Mouse (Mus musculus) large intestine, adult 2 months (tissue): ENCODE results near the gene Snx19. TPM values are rescaled to one million over a fixed set of nuclear protein-coding genes. Genes with fewer than 3 reads are reported as not detected.

ENCODE experiments used
- DNase-seq: peaks from one replicate; pipeline ENCODE4 v3.0.0-alpha.2; 2012; ENCODE audit warnings: low read depth, low spot score
- WGBS: fragments of 180-500 bp; shearing (Covaris S2); methylation state at CpG from one replicate; pipeline ENCODE4 v1.1.7; 2018; 5-methylcytosine and 5-hydroxymethylcytosine counted together
- polyA plus RNA-seq: library from polyadenylated mRNA; depleted of rRNA; stranded (reverse); fragments of >200 nt; gene quantifications from 2 replicates; pipeline ENCODE4 v1.2.3, GENCODE M21; 2012; rRNA removed

Gene Snx19
- 9.8 and 13.7 TPM in 2 replicates for polyA plus RNA-seq

GRCm38 (mm10) chr9:30426882-30427632, at the start of gene Snx19:
Gene Snx19, plus strand, starts transcription at chr9:30427108.
- 2% methylated on average over 53 of the region's 53 CpGs for WGBS
- peak; percentile 42 for DNase-seq

GRCm38 (mm10) chr9:30400771-30401170, 26.1 kb upstream of the Snx19 start:
- DNase-seq: no peak
- WGBS: 93% methylated on average over 1 of the region's 1 CpGs

GRCm38 (mm10) chr9:30422940-30423339, 4.0 kb upstream of the Snx19 start:
- 5% methylated on average over 1 of the region's 1 CpGs for WGBS
- DNase-seq: peak; percentile 22

GRCm38 (mm10) chr9:30425178-30425577, 1.7 kb upstream of the Snx19 start:
- DNase-seq: no peak
- 72% methylated on average over 7 of the region's 7 CpGs for WGBS

- no peak for DNase-seq
- WGBS: 85% methylated on average over 5 of the region's 5 CpGs
Observed at GRCm38 (mm10) chr9:30428231-30428630, 1.3 kb downstream of the Snx19 start.

DNA sequence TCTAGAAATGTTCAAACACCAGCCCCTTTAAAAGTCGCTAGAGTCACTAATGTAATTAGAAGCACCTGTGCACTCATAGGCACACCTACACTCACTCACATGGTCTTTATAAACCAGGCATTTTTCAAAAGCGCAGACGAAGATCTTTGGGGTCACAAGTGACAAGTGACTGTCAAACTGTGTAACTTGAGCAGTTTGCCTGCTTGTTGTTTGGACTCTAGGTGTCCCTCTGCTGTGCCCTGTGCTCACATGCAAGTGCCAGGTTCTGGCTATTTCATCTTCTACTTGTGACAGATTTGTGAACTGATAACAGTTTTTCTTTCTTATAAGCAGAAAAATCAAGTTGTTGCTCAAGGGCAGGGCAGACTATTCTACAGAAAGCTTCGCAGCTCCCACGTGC, 3.5 kb downstream of the Snx19 start:
- no peak for DNase-seq
- 75% methylated on average over 5 of the region's 5 CpGs for WGBS

GRCm38 (mm10) chr9:30431909-30432308, 5.0 kb downstream of the Snx19 start:
- WGBS: 90% methylated on average over 11 of the region's 11 CpGs
- DNase-seq: no peak

GRCm38 (mm10) chr9:30433914-30434313, 7.0 kb downstream of the Snx19 start:
- 93% methylated on average over 4 of the region's 4 CpGs for WGBS
- no peak for DNase-seq

GRCm38 (mm10) chr9:30435902-30436585, 9.1 kb downstream of the Snx19 start:
- 87% methylated on average over 8 of the region's 8 CpGs for WGBS
- no peak for DNase-seq

- 62% methylated on average over 3 of the region's 3 CpGs for WGBS
- DNase-seq: no peak
Observed at GRCm38 (mm10) chr9:30438505-30438904, 11.6 kb downstream of the Snx19 start.

- WGBS: 74% methylated on average over 2 of the region's 2 CpGs
- DNase-seq: no peak
Observed at GRCm38 (mm10) chr9:30441761-30442160, 14.9 kb downstream of the Snx19 start.

- 59% methylated on average over 14 of the region's 14 CpGs for WGBS
- DNase-seq: no peak
Observed at GRCm38 (mm10) chr9:30445232-30446085, 18.6 kb downstream of the Snx19 start.

DNA sequence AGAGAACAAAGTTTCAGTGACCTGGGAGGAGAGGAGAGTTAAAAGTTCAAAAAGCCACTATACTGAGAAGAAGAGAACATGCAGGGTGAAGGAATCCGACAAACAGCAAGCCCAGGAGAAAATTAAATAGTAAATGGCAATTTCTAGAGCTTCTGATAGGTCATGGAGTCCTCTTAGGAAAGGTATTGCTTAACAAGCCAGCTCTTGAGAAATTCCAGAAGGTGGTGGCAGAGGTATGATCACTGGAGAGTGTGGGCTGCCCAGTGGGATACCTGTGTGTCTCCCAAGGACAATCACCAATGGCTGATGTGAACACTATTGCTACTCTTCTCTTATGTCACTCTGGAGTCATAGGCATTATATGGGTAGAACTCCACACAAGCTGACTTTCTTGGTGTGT, 19.2 kb downstream of the Snx19 start:
- DNase-seq: no peak
- 88% methylated on average over 1 of the region's 1 CpGs for WGBS

GRCm38 (mm10) chr9:30448459-30448858, 21.6 kb downstream of the Snx19 start:
- WGBS: 43% methylated on average over 4 of the region's 4 CpGs
- DNase-seq: no peak

DNA sequence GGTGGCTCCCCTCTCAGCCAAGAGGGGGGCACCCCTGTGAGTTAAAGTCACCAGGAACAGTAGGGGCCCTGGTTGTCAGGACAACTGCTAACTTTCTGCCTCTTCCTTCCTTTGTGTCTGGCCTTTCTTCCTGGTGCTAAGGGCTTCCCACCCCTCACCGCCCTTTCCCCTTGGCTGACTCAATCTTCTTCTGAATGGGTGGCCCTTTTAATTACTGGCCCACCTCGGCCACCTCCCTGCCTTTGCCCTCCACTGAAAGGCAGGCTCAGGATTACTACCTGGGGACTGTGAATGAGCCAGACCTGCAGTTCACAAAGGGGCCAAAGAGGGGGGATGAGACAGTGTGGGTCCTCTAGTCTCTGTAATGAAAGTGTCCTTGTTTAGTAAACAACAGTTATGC, 23.0 kb downstream of the Snx19 start:
- 64% methylated on average over 2 of the region's 2 CpGs for WGBS
- DNase-seq: no peak

- WGBS: 46% methylated on average over 2 of the region's 2 CpGs
- DNase-seq: no peak
Observed at GRCm38 (mm10) chr9:30450834-30451233, 23.9 kb downstream of the Snx19 start.

GRCm38 (mm10) chr9:30454527-30454926, 27.6 kb downstream of the Snx19 start:
- DNase-seq: no peak
- WGBS: 74% methylated on average over 2 of the region's 2 CpGs

- WGBS: 83% methylated on average over 6 of the region's 6 CpGs
- DNase-seq: no peak
Observed at GRCm38 (mm10) chr9:30456250-30456649, 29.3 kb downstream of the Snx19 start.

DNA sequence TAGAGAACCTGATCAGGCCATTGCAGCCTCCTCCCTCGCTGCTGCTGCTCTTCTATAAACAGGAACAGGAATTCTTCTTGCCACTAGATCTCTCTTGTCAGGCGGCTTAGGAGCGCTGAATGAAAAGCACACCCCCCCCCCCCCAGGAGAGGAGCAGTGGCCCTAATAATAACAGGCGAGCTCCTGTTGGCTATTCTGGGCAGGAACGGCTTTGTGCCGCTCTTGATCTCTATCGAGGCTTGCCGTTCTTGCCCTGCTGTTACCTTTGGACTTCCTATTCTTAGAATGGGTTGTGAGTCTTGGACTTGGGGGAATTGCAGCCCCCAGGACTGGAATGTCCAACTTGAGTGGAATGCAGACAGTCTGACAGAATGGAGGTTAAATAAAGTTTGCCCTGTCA, 33.6 kb downstream of the Snx19 start:
- WGBS: 73% methylated on average over 8 of the region's 8 CpGs
- DNase-seq: no peak

DNA sequence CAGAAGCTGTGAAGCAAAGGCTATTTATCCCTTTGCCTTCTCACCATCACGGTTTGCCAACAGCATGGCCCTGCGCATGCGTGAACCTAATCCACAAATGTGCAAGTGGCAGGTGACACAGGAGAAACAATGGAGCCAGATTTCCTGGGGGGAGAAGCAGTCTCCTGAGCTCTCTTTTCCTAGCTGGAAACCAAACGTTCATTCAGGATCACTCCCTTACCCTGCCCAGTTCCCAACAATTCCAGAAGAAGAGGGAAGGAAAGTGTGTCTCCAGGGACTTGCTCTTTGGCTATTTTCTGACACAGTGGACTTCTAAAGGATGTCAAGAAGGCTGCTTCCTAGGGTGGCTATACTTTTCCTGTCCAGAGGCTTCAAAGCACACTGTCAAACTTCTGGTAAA, 37.8 kb downstream of the Snx19 start:
- no peak for DNase-seq
- WGBS: 84% methylated on average over 4 of the region's 4 CpGs
